Mouse (Mus musculus) adrenal gland, postnatal 14 days (tissue): ENCODE results near the gene Fam155a. TPM values are rescaled to one million over a fixed set of nuclear protein-coding genes. Genes with fewer than 3 reads are reported as not detected.

Experiments used
- DNase-seq: peaks from one replicate; pipeline ENCODE4 v3.0.0; 2021; ENCODE audit warnings: mixed read lengths
- total RNA-seq: library from RNA; stranded (reverse); gene quantifications from 2 replicates; pipeline ENCODE4 v1.2.3, GENCODE M21; 2021

Gene Fam155a
- total RNA-seq, 1 experiment from 2014 or later, result 7.4 TPM

- DNase-seq, result no peak
Observed at GRCm38 (mm10) chr8:9264378-9264777, 506.6 kb downstream of the Fam155a start.

- DNase-seq, result no peak
Observed at GRCm38 (mm10) chr8:9261527-9261926, 509.4 kb downstream of the Fam155a start.

- DNase-seq, result no peak
Observed at GRCm38 (mm10) chr8:9255316-9255715, 515.6 kb downstream of the Fam155a start.

- no peak for DNase-seq
Observed at GRCm38 (mm10) chr8:9252991-9253390, 518.0 kb downstream of the Fam155a start.

GRCm38 (mm10) chr8:9248109-9248821, 522.7 kb downstream of the Fam155a start:
- DNase-seq, result no peak

- no peak for DNase-seq
Observed at GRCm38 (mm10) chr8:9245994-9246393, 525.0 kb downstream of the Fam155a start.

GRCm38 (mm10) chr8:9240996-9241395, 530.0 kb downstream of the Fam155a start:
- DNase-seq, result no peak

GRCm38 (mm10) chr8:9239741-9240140, 531.2 kb downstream of the Fam155a start:
- DNase-seq, result no peak

GRCm38 (mm10) chr8:9238974-9239373, 532.0 kb downstream of the Fam155a start:
- no peak for DNase-seq

GRCm38 (mm10) chr8:9233326-9233919, 537.5 kb downstream of the Fam155a start:
- peak; percentile 89 for DNase-seq

- DNase-seq, result peak; percentile 71
Observed at GRCm38 (mm10) chr8:9227779-9228464, 543.0 kb downstream of the Fam155a start.

GRCm38 (mm10) chr8:9226767-9227166, 544.2 kb downstream of the Fam155a start:
- no peak for DNase-seq

GRCm38 (mm10) chr8:9211751-9212150, 559.2 kb downstream of the Fam155a start:
- DNase-seq, result no peak

- DNase-seq, result no peak
Observed at GRCm38 (mm10) chr8:9207505-9208051, 563.4 kb downstream of the Fam155a start.

GRCm38 (mm10) chr8:9204345-9205067, 566.5 kb downstream of the Fam155a start:
- DNase-seq, result no peak

- DNase-seq, result no peak
Observed at GRCm38 (mm10) chr8:9200099-9200498, 570.9 kb downstream of the Fam155a start.

- no peak for DNase-seq
Observed at GRCm38 (mm10) chr8:9191682-9192081, 579.3 kb downstream of the Fam155a start.

GRCm38 (mm10) chr8:9188616-9189015, 582.3 kb downstream of the Fam155a start:
- DNase-seq, result no peak

- no peak for DNase-seq
Observed at GRCm38 (mm10) chr8:9185200-9185599, 585.8 kb downstream of the Fam155a start.

- DNase-seq, result no peak
Observed at GRCm38 (mm10) chr8:9182461-9182860, 588.5 kb downstream of the Fam155a start.

- DNase-seq, result peak; percentile 39
Observed at GRCm38 (mm10) chr8:9180686-9181315, 590.2 kb downstream of the Fam155a start.

- DNase-seq, result no peak
Observed at GRCm38 (mm10) chr8:9176974-9177373, 594.0 kb downstream of the Fam155a start.
